Mouse (Mus musculus) megakaryocyte progenitor cell, adult 5-6 weeks (primary cell): ENCODE results near the gene Ppp2r2c. TPM values are rescaled to one million over a fixed set of nuclear protein-coding genes. Genes with fewer than 3 reads are reported as not detected.

ENCODE experiments used
- ATAC-seq: replicated peaks from 2 replicates; pipeline ENCODE4 v1.8.0; 2016; ENCODE audit warnings: mild to moderate bottlenecking, moderate TSS enrichment, inconsistent platforms; ENCODE audit not compliant: poor library complexity
- total RNA-seq, 2 experiments: library from RNA; stranded (forward) in 1 of 2; stranded (reverse) in 1 of 2; fragments of 157-497, 149-512 nt in 1 of 2; fragments of 200-1000 nt in 1 of 2; gene quantifications; 2 replicates each; pipeline versions ENCODE4 v1.2.3 to v1.2.4; 2015 to 2017

Ppp2r2c gene
- total RNA-seq, 2 experiments from 2014 or later: not detected

DNA sequence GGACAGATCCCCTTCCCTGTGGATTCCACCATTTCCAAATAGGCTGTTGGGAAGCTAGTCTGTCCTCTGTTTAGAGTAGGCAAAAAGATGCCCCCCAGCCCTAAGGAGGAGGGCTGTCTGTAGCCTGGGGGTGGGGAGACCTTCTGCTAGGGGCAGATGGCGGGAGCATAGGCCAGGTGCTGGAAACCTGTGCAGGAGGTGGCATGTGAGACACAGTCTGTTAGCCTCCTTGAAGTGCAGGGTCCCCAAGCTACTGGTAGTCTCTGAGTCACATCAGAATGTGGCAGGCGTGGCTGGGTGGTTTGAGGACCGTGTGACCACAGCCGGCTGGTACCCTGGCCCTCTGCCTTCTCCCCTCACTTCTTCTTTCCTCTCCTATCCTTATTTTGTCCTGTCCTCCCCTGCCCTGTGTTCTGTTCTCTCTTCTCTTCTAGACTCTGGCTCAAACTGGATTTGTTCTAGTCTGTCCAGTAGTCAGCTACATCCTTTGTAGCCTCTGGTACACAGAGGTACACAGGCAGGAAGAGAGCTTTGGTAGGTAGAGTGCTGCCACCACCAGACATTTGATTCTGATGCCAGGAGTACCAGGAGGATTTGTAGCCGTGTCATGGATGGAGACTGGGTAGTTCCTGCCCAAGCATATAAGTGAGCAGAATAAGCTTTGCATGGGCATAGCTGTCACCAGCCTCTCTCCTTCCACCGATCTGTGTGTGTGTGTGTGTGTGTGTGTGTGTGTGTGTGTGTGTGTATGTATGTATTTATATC lies 26.5 kb downstream of the Ppp2r2c start:
- ATAC-seq: no peak

GRCm38 (mm10) chr5:36895621-36896573 lies 27.6 kb downstream of the Ppp2r2c start:
- no peak for ATAC-seq

DNA sequence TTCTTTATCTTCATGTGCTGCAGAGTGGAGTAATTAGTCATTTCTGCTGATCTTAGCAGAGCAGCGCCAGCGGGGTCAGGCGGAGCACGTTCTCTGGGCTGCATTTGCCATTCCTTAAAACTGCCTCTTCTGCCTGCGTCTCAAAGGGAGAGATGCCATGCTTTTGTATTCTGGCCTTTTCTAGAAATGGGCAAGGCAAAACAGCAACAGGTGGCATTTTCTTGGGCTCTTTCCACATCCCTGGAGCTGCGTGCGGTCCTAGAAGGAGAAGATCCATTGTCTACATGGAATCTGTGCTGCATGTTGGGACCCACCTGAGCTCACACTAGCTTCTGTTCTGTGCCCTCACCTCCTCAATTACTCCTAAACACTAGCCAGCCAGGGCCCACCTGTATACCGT lies 29.7 kb downstream of the Ppp2r2c start:
- no peak for ATAC-seq

DNA sequence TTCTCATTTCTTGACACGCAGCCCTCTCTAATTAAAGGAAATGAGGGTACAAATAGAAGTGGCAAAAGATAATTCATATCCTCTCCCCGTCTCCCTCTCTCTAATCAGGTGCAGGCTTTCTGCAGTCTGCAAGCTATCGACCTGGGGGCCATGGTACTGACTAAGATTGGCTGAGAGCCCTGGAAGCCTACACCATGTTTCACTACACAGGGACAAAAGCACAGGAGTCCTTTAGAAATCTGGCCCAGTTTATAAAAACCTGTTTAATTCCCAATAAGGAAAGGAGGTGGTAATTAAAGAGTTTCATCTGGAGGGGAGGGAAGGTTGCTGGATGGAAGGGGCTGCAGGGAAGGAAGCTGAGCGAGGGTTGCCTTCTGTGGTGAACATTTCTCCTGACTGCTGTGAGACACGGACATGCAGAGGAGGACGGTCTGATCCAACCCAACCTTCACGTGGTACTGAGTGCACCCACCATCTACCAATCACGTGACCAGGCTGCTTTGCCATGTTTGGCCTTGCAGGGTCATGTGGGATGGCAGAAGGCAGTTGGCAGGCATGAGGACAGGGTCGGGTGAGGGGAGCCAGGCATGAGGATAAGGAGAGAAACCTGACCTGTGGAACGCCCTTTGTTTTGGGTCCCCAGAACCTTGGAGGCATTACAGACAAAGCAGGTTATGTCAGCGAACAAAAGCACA lies 30.2 kb downstream of the Ppp2r2c start:
- ATAC-seq: no peak

DNA sequence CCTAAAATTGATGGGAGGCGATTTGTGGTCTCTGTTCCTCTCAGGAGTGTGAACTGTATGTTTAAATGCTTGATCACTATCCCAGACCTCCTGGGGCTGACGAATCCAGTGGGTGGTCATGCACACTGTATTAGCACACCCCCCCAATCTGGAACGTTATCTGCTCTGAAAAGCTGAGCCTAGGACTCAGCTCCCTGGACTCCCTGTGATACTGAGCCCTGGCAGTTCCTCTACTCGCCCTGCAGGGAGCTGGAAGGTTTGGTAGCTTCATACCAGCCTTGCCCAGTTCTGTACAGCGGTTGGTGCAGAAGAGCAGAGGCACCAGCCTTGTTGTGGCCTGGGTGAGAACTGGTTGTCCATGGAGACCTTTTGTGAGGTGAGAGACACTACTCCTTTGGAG lies 31.1 kb downstream of the Ppp2r2c start:
- ATAC-seq: no peak

GRCm38 (mm10) chr5:36900189-36900619 lies 31.9 kb downstream of the Ppp2r2c start:
- no peak for ATAC-seq

GRCm38 (mm10) chr5:36902807-36903206 lies 34.5 kb downstream of the Ppp2r2c start:
- no peak for ATAC-seq

- no peak for ATAC-seq
These were observed 35.8 kb downstream of the Ppp2r2c start for GRCm38 (mm10) chr5:36904131-36904530.

DNA sequence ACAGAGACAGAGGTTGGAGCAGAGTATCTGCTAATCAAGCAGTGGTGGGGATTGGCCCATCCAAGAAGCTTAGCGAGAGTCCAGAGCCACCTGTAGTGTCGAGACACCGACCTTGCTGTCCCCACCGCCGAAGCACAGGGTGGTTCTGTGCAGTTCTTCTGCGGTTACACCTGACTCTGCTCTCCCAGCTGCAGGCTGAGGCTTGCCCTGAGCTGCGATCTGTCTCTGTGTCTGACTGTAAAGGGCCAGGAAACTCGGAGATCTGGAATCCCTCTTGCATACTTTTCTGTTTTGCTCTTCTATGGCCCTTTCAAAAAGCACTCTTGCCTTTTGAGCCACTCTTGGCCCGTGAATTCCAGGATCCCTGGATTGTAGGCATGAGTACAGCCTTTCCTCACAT lies 36.4 kb downstream of the Ppp2r2c start:
- ATAC-seq: no peak

GRCm38 (mm10) chr5:36905216-36905615 lies 36.9 kb downstream of the Ppp2r2c start:
- no peak for ATAC-seq

DNA sequence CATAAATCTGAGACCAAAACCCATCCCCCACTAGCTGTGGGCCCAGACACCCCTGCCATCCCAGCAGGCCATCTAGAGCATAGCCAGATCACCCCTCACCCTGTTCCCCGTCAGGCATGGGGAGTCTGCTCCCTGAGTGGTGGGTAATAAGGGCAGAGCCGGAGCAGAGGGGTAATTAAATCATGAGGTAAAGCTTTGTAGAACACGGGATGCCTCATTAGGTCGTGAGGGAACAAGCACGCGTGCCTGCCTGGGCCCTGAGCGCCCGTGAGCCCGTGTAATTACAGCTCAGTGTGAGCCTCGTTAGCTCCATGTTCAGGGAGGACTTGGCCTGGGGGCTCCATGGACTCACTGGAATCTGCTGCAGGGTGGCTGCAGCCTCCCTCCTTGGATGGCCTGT lies 39.4 kb downstream of the Ppp2r2c start:
- ATAC-seq: no peak

GRCm38 (mm10) chr5:36909545-36909944 lies 41.2 kb downstream of the Ppp2r2c start:
- ATAC-seq: no peak

GRCm38 (mm10) chr5:36910980-36911379 lies 42.7 kb downstream of the Ppp2r2c start:
- no peak for ATAC-seq

GRCm38 (mm10) chr5:36911759-36912352 lies 43.5 kb downstream of the Ppp2r2c start:
- ATAC-seq: no peak

DNA sequence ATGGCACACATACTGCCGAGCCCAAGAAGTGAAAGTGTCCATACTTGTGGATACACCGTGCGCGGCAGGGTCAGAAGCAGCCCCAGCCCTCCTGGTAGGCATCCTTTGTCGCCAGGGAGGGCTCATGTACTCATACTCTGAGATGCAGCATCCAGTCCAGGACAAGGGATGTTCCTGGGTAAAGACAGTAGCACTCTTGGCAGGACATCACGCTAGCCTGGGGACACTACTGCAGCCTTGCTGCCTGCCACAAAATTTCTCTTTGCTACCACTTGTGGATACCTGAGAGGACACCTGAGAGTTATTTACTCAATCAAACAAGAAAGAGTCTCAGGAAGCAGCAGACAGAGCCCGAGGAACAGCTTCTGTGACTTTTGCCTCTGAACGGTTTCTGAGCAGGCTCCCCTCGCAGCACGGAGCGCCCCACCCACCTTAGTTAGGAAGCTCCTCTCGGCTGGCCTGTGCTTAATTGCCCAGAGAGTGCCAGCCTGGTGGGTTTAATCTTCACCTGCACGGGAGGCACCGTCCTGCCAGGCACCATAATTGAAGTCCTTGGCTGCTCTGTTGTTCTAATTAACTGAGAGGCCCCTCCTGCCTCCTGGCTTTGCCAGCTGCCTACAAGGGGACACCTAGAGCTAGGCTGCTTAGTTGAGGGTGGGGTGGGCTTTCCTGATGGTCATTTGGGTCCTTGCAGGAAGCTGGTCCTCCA lies 44.4 kb downstream of the Ppp2r2c start:
- no peak for ATAC-seq

DNA sequence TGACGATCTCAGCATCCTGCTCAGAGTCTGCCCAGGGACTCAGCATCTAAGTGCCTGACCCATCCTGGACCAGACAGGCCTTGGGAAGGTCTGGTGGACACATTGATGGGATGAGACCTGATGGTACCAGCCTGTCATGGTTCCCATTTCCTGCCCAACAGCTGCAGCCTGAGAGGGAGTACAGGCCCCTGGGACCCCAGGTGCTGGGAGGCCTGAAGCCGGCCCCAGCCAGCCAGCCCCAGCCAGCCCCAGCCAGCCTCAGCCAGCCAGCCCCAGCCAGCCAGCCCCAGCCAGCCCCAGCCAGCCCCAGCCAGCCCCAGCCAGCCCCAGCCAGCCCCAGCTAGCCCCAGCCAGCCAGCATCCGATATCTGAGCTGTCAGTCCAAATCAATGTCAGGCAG lies 46.9 kb downstream of the Ppp2r2c start:
- no peak for ATAC-seq

GRCm38 (mm10) chr5:36916581-36916980 lies 48.3 kb downstream of the Ppp2r2c start:
- ATAC-seq: no peak

- ATAC-seq: no peak
These were observed 48.9 kb downstream of the Ppp2r2c start for GRCm38 (mm10) chr5:36917245-36917644.

GRCm38 (mm10) chr5:36918016-36918415 lies 49.7 kb downstream of the Ppp2r2c start:
- no peak for ATAC-seq

DNA sequence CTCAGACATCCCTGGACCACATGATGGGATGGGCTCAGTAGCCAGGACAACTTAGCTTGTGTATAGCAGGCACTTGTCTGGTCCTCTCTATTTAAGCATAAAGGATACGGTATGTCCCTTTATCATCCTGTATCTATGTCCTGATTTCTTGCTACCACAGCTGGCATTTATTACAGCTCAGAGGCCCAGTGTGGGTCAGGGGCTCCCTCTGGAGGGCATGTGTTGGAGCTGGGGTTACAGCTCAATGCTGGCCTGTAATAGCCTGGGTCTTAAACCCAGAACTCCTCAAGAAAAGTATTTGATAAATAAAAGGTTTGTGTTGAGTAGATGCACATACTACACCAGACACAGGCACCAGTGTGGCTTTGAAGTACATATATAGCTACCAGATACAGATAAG lies 51.8 kb downstream of the Ppp2r2c start:
- no peak for ATAC-seq
